ENCODE assay signal across 26 mouse cellular contexts in genomic region chr2:45073025-45073424, GRCm38 (mm10). TPM values are rescaled to one million over a fixed set of nuclear protein-coding genes. Genes with fewer than 3 reads are reported as not detected.
DNase-seq lines count a peak whose midpoint lies in the region; ATAC-seq and TF ChIP-seq lines count a peak whose summit lies in the region.
"Had no signal": no experiment of that assay in that cellular context is flagged by ENCODE, and none has a peak within 500 bp of the region (broad histone marks: within the 10 kb centered on the region; RNA-seq: fewer than 3 reads in every experiment).

No protein-coding gene starts in this region.

- DNase-seq in layer of hippocampus, adult 2 months (ENCODE audit: low spot score in 2 of 2) = no peak
- no peak for DNase-seq in layer of hippocampus, adult 11-12 months (ENCODE audit: low spot score)
- DNase-seq in midbrain, embryonic 10.5 days (ENCODE audit: low spot score) = no peak
- no peak for DNase-seq in midbrain, embryonic 14.5 days
- peak; percentile 48 for DNase-seq in Muller cell, postnatal 12 days (ENCODE audit: inconsistent ontology term)
- DNase-seq in right cerebral cortex, adult 18-20 months = no peak
- DNase-seq: adrenal gland, postnatal 25 days; cerebellum, adult 11-12 months; cerebellum, adult 9-11 months; embryo, embryonic 11 days; heart, postnatal 14 days; kidney, adult 9 months; kidney, postnatal 10 days; liver, embryonic 13.5 days; lung, adult 18-20 months; lung, postnatal 36 days; thymus, adult 2 months; thymus, postnatal 4 days had no signal

- H3K27ac ChIP-seq in forebrain, embryonic 12.5 days = 0 out of 2 replicates have a peak overlapping the region, but pooled peaks have one; percentile 36
- no peak overlapping the region for H3K27ac ChIP-seq in forebrain, embryonic 13.5 days
- peak overlapping the region; percentile 85 for H3K27ac ChIP-seq in layer of hippocampus, adult 2 months
- H3K27ac ChIP-seq in midbrain, embryonic 10.5 days (replicated peaks) = peak overlapping the region; percentile 76
- H3K27ac ChIP-seq in midbrain, embryonic 14.5 days (replicated peaks; ENCODE audit: low read depth, low read length) = no peak overlapping the region
- H3K27ac ChIP-seq: embryonic facial prominence, embryonic 12.5 days; heart, embryonic 13.5 days; hindbrain, embryonic 12.5 days; limb, embryonic 13.5 days; liver, embryonic 13.5 days had no signal

- peaks cover 42% of the 10 kb centered on the region for H3K4me1 ChIP-seq in forebrain, embryonic 12.5 days
- H3K4me1 ChIP-seq in forebrain, embryonic 13.5 days = peaks cover 36% of the 10 kb centered on the region
- peaks cover 70% of the 10 kb centered on the region for H3K4me1 ChIP-seq in midbrain, embryonic 10.5 days
- peaks cover 7% of the 10 kb centered on the region for H3K4me1 ChIP-seq in midbrain, embryonic 14.5 days (ENCODE audit: control insufficient read depth, insufficient read depth, low read length)

- H3K4me2 ChIP-seq in forebrain, embryonic 12.5 days = no peak overlapping the region
- no peak overlapping the region for H3K4me2 ChIP-seq in forebrain, embryonic 13.5 days
- H3K4me2 ChIP-seq in midbrain, embryonic 14.5 days (ENCODE audit: low read length) = no peak overlapping the region
- H3K4me2 ChIP-seq: embryonic facial prominence, embryonic 12.5 days; heart, embryonic 13.5 days; hindbrain, embryonic 12.5 days; limb, embryonic 13.5 days; liver, embryonic 13.5 days had no signal

- H3K36me3 ChIP-seq in forebrain, embryonic 12.5 days (replicated peaks) = peaks cover 5% of the 10 kb centered on the region; the same call in 1 of the 2 replicates
- peaks cover 3% of the 10 kb centered on the region; the same call in 1 of the 2 replicates for H3K36me3 ChIP-seq in forebrain, embryonic 13.5 days (ENCODE audit: poor library complexity, severe bottlenecking)
- peaks cover 43% of the 10 kb centered on the region for H3K36me3 ChIP-seq in midbrain, embryonic 10.5 days
- no peaks in the 10 kb centered on the region for H3K36me3 ChIP-seq in midbrain, embryonic 14.5 days (ENCODE audit: control insufficient read depth, insufficient read depth, low read length)
- H3K36me3 ChIP-seq: embryonic facial prominence, embryonic 12.5 days; hindbrain, embryonic 12.5 days had no signal

- 8% methylated on average over 6 of the region's 6 CpGs for whole genome bisulfite sequencing in forebrain, embryonic 12.5 days
- WGBS in forebrain, embryonic 13.5 days = 5% methylated on average over 6 of the region's 6 CpGs
- WGBS in midbrain, embryonic 10.5 days = 26% methylated on average over 6 of the region's 6 CpGs
- 16% methylated on average over 6 of the region's 6 CpGs for WGBS in midbrain, embryonic 14.5 days

- TF ChIP-seq CTCF in layer of hippocampus, adult 2 months (conservative IDR thresholded peaks at IDR 0.05) = no peak

- no peaks in the 10 kb centered on the region for H3K9me3 ChIP-seq in forebrain, embryonic 12.5 days
- H3K9me3 ChIP-seq in forebrain, embryonic 13.5 days (replicated peaks) = no peaks in the 10 kb centered on the region
- no peaks in the 10 kb centered on the region for H3K9me3 ChIP-seq in midbrain, embryonic 10.5 days (replicated peaks)
- no peaks in the 10 kb centered on the region for H3K9me3 ChIP-seq in midbrain, embryonic 14.5 days (ENCODE audit: control insufficient read depth, low read length)
- H3K9me3 ChIP-seq: embryonic facial prominence, embryonic 12.5 days; heart, embryonic 13.5 days; hindbrain, embryonic 12.5 days; limb, embryonic 13.5 days; liver, embryonic 13.5 days; megakaryocyte, embryonic 14.5 days had no signal

- H3K9ac ChIP-seq in forebrain, embryonic 12.5 days = no peak overlapping the region
- no peak overlapping the region for H3K9ac ChIP-seq in forebrain, embryonic 13.5 days
- no peak overlapping the region for H3K9ac ChIP-seq in midbrain, embryonic 14.5 days (replicated peaks; ENCODE audit: low read length)
- H3K9ac ChIP-seq: embryonic facial prominence, embryonic 12.5 days; heart, embryonic 13.5 days; hindbrain, embryonic 12.5 days; limb, embryonic 13.5 days; liver, embryonic 13.5 days had no signal

- peak; percentile 76 for ATAC-seq in forebrain, embryonic 12.5 days (ENCODE audit: low FRiP score)
- no peak for ATAC-seq in forebrain, embryonic 13.5 days
- ATAC-seq in midbrain, embryonic 14.5 days (ENCODE audit: low FRiP score, low TSS enrichment) = no peak
- ATAC-seq: intestine, postnatal 0 days had no signal

- no peak overlapping the region for H3K4me3 ChIP-seq in forebrain, embryonic 12.5 days (replicated peaks)
- no peak overlapping the region for H3K4me3 ChIP-seq in forebrain, embryonic 13.5 days
- no peak overlapping the region for H3K4me3 ChIP-seq in layer of hippocampus, adult 2 months
- H3K4me3 ChIP-seq in midbrain, embryonic 10.5 days = no peak overlapping the region
- no peak overlapping the region for H3K4me3 ChIP-seq in midbrain, embryonic 14.5 days (replicated peaks; ENCODE audit: low read depth, low read length)
- H3K4me3 ChIP-seq: embryonic facial prominence, embryonic 12.5 days; heart, embryonic 13.5 days; hindbrain, embryonic 12.5 days; limb, embryonic 13.5 days; liver, embryonic 13.5 days; megakaryocyte, embryonic 14.5 days had no signal

- H3K27me3 ChIP-seq in forebrain, embryonic 12.5 days = no peaks in the 10 kb centered on the region
- no peaks in the 10 kb centered on the region for H3K27me3 ChIP-seq in forebrain, embryonic 13.5 days
- H3K27me3 ChIP-seq in midbrain, embryonic 10.5 days (ENCODE audit: low read depth, poor library complexity, severe bottlenecking) = no peaks in the 10 kb centered on the region
- H3K27me3 ChIP-seq in midbrain, embryonic 14.5 days (ENCODE audit: control insufficient read depth, insufficient read depth, low read length) = no peaks in the 10 kb centered on the region
- H3K27me3 ChIP-seq: embryonic facial prominence, embryonic 12.5 days; heart, embryonic 13.5 days; hindbrain, embryonic 12.5 days; limb, embryonic 13.5 days; liver, embryonic 13.5 days; megakaryocyte, embryonic 14.5 days had no signal

RNA-seq across cellular contexts. Expression of gene Zeb2, which starts 44.2 kb away (rescaled TPM):
- 63.3 and 74.3 TPM in 2 replicates for polyA plus RNA-seq in forebrain, embryonic 12.5 days (2016; fragmentation: Nextera tagmentation; extraction: Ambion mirVana)
- 74.7 and 85.4 TPM in 2 replicates for polyA plus RNA-seq in forebrain, embryonic 13.5 days (2015; fragmentation: Nextera tagmentation; extraction: Ambion mirVana)
- 100 to 1,000 TPM; 430 to 443 TPM for total RNA-seq in layer of hippocampus, adult 2 months (2021)
- 48.7 and 60.6 TPM in 2 replicates for polyA plus RNA-seq in midbrain, embryonic 10.5 days (2016; fragmentation: Nextera tagmentation; extraction: Ambion mirVana)
- polyA plus RNA-seq in midbrain, embryonic 14.5 days (2014; fragmentation: Nextera tagmentation; extraction: Ambion mirVana) = 25.5 and 32.3 TPM in 2 replicates

Comparison
In these comparisons a context has a peak if more than half of its experiments do, and no peak if none do; other contexts are left out.
1. H3K27ac ChIP-seq: peak in forebrain, embryonic 12.5 days (single experiment), layer of hippocampus, adult 2 months (single experiment) and midbrain, embryonic 10.5 days (single experiment); none in forebrain, embryonic 13.5 days (single experiment) and midbrain, embryonic 14.5 days (single experiment).